Mouse (Mus musculus) gastrocnemius, postnatal 36 days (tissue): Measurements from ENCODE around the gene Plekha6. TPM values are rescaled to one million over a fixed set of nuclear protein-coding genes. Genes with fewer than 3 reads are reported as not detected.

ENCODE experiments used
- DNase-seq, 2 experiments: peaks; one replicate each; pipeline ENCODE4 v3.0.0; 2022
- intact Hi-C: fragments of 180-260 bp; cut with DNase I; formaldehyde crosslinking; loops from one replicate; pipeline ENCODE4 v1.15.1; 2025
- total RNA-seq, 2 experiments: library from RNA; stranded (reverse); gene quantifications; 2 replicates each; pipeline ENCODE4 v1.2.3; 2021

Plekha6 gene
- total RNA-seq, 2 experiments from 2014 or later = 6.7 to 11.5 TPM

DNA sequence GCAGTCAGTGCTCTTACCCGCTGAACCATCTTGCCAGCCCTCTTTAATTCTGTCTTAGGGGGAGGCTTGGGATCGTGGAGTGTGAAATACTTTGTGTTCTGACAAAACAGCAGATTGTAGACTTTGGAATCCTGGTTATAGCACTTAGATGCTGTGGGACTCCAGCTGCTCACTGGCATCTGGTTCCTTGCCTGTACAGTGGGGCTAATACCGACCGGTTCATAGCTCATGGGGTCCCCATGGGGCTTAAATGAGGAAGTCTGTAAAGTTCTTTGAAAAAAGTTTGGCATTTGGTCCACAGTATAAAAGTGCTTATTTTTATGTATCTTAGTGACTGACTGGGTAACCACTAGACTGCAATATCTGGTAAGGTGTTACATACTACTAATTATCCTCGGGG lies 28.2 kb upstream of the Plekha6 start:
- intact Hi-C loops = no loop called here
- no peak for DNase-seq

DNA sequence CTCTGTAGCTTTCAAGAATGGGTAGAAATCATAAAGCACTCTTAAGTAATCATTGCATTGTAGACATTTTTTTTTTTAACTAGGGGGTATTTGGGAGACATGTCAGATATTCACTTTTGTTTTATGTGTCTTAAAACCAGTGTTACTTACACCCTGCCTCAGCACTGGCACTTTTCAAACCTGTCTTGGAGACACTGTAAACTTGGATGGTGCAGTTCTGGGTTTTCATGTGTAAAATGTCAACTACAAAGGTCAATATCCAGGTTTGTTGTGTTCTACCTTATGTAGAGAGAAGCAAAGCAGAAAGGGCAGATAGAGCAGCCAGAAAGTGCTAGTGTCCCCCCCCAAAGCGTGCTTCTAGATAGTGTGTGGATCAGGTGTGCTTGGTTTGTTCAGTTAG lies 25.6 kb upstream of the Plekha6 start:
- intact Hi-C loops = no loop called here
- DNase-seq = no peak

DNA sequence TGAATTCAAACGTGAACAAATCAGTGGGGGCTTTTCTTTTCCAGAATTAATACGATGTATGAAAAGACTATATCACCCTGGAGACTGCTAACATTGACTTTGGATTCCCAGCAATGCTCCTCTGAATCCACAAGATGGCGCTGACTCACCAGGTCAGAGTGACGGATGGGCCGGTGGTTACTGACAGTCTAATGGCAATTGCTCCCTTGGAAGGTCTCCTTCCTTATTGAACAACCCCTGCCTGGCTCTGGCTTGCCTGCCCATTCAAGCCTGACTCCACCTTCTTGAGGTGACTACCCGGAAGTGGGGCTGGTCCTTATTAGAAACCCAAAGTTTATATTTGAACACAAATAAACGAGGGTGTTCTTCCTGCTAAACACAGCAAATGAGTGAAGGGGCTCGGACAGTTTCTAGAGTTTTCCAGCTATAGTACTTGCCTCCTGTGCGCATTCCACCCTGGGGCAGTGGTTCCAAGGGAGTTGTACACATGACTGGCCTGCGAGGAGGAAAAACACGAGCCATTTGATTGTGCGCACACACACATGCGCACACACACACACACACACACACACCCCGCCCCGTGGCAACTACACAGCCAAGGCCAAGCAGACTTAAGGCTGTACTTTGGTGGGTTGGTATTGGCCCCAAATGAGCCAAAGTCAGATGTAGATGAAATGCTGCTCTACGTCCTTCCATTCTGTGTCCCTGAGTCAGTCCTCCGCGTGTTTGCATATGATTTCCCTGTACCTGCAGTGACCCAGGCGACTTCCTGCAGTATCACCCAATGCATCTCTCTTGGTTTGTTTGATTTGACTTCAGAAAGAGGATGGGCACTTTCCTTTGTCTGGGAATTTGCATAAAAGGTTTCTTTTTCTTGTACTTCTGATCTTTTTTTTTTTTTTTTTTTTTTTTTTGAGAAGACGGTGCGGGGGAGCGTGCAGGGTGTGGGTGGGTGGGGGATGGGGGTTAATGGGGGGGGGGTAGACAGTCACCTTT lies 17.7 kb upstream of the Plekha6 start:
- intact Hi-C loops = no loop called here
- no peak for DNase-seq

DNA sequence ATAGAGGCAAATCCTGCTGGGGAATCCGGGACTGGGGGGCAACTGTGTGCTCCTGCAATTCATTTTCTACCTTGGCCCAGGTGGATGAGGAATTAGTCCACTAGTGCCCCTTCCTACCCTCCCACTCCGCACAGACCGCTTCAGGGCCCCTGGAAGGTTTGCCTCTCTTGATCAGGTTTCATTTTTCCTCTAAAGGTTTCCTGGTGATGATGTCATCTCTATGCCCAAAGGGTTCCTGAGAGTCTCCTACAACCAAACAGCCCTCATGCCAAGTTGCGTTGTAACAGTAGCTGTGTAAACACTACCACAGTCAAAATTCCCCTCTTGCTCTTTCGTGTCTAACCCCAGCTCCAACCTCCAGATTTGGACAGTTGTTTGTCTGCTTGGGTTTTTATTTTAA lies 16.7 kb upstream of the Plekha6 start:
- intact Hi-C loops = no loop called here
- DNase-seq = no peak

DNA sequence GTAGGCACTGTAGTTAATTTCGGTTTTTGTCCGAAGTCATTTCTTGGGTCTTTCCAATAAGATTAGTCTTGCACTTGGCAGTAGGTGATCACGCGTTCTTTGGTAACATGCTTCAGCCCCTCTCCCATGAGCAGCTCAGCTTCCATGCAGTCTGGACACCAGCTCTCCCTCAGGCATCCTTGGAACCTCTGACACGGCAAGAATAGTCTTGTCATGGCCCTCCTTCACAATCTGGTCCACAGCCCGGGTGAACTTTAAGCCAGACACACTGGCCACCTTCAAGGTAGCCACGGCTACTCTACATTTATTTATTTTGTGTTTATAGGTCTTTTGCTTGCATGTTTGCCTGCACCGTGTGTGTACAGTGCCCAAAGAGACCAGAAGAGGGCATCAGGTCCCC lies 15.9 kb upstream of the Plekha6 start:
- intact Hi-C loops = no loop called here
- DNase-seq = no peak

DNA sequence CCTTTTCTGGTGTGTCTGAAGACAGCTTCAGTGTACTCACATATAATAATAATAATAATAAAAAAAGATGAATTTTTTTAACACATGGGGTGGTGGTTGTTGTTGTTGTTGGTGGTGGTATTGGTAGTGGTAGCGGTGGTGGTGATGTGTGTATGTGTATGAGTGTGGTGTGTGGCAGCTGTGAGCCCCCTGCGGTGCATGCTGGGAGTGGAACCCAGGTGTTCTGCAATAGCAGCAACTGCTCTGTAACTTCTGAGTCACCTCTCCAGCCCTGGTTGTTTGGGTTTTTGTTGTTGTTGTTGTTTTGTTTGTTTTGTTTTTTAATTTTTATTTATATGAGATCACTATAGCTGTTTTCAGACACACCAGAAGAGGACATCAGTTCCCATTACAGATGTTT lies 13.5 kb upstream of the Plekha6 start:
- intact Hi-C loops = no loop called here
- no peak for DNase-seq

DNA sequence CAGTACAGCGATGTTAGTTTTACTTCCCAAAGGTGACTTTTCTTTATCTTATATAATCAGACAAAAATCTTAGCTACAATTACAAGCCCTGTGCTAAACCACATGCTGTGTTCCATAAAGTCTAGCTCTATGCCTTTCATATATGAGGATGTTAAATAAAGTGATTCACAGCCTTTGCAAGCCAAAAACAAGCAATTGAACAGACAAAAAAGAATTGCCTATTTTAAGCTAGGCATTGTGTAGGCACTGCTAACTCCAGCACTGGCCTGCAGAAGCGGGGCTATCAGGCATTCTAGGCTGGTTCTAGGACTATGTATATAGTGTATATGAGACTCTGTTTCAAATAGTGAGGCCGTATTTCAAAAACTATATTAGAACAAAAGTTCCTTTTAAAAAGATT lies 11.8 kb upstream of the Plekha6 start:
- no peak for DNase-seq
- intact Hi-C loops = no loop called here

DNA sequence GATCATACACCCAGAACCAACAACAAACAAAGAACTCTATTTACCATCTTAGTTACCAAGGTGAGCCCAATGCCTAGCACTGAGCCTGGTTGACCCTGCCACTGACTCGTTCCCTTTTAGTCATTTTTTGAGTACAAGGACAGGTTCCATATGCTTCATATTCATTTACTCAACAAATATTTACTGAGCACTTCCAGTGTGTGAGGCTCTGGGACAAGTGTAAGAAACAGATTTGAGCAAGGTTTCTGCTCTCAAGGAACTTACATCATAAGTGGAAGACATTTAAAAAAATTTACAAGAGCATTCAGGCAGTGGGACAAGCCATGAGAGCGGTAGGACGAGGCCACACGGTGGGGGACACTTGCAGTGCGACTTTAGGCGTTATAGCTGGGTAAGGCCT lies 8.7 kb upstream of the Plekha6 start:
- DNase-seq = no peak
- intact Hi-C loops = no loop called here

DNA sequence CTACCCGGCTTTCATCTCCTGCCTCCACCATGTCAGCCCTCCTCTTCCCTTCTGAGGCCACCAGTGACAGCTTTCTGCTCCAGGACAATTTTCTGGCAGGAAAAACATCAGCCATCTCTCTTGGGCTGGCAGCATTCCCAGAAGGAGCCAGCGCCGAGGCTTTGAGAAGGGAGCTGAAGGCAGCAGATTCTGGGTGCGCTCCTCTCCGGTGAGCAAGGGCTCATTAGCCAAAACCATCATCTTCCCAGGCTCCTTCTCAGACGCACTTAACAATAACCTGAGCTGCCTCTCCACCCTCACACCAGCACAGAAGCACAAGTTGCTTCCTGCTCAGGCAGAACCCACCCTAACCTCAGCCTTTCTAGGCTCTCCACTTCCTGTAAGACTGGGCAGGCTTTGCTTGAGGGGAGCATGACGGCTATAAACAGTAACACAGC lies 4.9 kb upstream of the Plekha6 start:
- intact Hi-C loops = no loop called here
- DNase-seq = no peak

DNA sequence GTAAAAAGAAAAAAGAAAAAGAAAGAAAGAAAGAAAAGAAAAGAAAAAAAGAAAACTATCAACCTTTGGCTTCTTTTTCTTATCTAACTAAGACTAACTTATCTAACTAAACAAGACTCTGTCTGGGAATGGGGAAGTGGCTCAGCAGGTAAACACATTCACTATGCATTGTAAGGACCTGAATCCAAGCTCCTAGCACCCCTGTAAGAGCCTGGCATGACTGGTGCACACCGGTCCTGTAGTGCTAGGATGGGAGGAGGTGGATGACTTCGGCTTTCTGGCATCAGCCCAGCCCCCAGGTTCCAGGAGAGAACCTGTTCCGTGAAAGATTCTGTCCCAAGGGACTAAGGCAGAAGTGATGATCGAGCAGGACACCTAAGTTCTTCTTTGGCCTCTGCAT lies 2.5 kb upstream of the Plekha6 start:
- intact Hi-C loops = no loop called here

DNA sequence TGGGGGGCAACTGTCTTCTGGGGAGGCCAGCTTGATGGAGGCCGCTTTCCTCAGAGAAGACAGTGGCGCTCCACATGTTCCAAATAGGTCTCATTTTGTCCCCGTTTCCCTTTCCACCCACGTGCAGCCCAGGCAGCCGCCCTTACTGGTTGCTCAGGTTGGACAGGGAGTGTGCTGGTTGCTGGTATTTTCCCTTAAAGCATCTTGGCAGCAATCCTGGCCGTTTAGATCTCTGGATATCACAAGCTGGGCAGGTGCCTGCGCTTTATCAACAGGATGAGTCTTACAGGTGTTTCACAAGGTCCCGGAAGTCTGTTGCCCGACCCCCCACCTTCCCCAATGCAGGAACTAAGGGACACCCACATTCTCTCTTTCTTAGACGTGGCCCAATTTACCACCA lies 2.0 kb upstream of the Plekha6 start:
- DNase-seq = no peak
- intact Hi-C loops = no loop called here

More for the DNA sequence above, 2.5 kb upstream of the Plekha6 start:
- no peak for DNase-seq

DNA sequence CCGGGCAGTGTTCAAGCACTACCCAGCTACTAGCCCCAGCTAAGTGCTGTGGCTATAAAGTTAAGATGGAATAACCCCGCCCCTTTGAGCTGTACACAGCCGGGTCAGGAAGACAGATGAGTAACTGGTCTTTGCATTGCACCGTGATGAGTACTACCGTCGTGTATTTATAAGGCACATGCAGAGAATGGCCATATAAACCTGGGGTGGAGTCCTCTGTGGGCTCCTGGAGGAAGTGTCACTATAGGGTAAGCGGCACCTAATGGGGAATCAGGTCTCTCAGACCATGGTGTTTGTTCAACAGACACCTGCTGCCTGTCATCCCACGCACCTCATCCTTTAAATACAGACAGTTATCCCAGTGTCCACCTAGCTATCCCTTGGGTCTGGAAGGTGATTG lies 1.0 kb upstream of the Plekha6 start:
- no peak for DNase-seq
- intact Hi-C loops = no loop called here

DNA sequence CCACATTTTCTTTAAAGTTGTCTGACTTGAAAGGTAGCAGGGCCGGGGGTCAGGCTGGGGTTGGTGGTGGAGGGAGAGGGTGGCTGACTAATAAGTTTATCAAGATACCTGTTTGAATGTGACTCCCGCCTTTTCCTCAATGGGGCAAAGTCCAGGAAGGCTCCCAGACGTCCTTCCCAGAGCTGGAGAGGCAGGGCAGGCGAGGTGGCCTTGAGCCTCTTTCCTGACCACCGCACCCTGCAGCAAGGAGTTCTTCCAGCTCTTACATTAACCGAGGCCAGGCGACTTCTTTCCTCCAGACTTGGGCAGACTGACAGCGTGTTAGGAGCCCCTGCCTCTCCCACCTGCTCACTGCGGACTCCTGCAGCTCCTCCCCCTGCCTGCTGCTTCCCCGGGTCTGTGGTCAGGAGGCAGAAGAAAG lies 591 bp downstream of the Plekha6 start:
- no peak for DNase-seq
- intact Hi-C loops = no loop called here

DNA sequence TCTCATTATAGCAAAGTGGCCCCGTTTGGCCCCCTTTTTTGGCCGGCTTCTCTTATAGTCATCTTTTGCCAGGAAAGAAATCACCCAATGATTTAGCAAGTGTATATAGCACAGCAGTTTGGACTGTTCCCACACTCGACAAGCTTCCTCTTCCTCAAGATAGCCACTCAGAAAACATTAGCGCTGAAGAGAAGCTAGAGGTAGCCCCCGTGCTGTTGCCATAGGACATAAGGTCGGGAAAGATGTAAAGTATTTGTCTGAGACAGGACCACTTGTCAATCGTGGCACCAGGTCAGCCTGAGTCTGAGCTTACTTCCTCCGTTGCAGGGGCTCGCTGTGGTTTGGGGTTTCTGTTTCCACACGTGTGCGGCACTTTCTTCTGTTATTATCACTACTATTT lies 1.1 kb downstream of the Plekha6 start:
- intact Hi-C loops = no loop called here
- no peak for DNase-seq

DNA sequence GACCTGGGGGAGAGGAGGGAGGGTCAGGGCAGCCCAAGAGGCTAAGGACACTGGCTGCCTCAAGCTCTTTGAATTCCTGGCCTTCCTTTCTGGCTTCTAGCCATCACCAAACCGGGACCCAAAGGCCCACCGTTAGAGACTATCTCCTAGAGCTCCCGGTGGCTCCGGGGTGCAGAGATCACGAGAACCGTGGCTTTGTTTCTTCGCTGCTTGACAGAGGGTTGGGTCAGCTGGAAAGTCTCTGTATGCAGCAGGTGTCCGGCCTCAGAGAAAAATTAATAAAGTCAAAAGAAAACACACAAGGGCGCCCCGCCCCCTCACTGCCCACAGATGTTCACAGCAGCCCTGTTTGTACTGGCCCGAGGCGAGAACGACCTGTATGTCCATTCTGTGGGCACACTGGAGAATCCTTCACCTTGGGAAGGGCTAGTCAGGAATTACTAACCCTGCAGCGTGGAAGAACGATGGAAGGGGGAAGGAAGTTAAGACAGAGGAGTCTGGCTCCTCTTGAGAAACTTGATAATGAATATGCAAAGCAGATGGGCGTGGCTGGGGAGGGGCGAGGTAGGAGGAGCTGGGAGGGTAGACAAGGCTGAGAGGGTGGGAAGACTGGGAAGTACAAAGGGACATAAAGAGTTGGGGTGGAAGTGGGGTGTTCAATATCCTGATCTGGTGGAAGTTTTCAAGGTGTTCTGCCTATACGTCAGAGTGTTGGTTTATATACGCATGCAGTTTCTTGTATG lies 4.5 kb downstream of the Plekha6 start:
- intact Hi-C loops = no loop called here
- no peak for DNase-seq

DNA sequence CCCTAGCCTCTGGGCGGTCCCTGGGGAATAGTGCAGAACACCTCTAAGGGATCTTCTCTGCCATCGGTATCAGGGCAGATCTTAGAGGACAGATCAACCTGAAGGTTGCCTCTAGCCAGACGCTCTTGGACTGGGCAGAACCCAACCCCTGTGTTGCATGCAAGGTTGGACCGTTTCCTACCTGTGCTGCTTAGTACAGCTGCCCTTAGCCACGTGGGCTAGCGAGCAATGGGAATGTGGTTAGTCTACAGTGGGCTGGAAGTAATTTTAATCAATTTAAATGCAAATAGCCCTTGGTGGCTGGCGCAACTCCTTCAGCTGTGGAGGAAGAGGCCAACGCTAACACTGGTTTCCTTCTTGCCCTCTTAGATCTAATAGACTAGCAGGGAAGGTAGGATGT lies 6.2 kb downstream of the Plekha6 start:
- intact Hi-C loops = no loop called here
- DNase-seq = no peak

DNA sequence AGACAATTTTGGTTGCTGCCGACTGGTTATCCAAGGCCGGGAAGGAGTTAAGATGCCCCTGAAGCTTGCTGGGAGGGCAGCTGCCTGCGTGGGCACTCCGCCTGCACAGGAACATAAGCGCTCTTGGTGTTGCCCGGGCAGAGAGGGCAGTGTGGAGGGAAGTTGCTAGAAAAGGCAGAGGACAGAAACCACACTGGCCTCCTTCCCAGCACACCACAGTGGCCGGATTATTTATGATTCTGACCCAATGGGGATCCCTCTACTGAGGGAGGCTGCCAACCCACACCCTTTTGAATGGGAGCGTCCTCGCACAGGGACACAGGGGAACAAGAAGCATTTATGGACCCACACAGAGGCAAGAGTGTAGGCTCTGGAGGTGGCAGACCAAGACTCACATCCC lies 7.3 kb downstream of the Plekha6 start:
- intact Hi-C loops = no loop called here
- DNase-seq = no peak

DNA sequence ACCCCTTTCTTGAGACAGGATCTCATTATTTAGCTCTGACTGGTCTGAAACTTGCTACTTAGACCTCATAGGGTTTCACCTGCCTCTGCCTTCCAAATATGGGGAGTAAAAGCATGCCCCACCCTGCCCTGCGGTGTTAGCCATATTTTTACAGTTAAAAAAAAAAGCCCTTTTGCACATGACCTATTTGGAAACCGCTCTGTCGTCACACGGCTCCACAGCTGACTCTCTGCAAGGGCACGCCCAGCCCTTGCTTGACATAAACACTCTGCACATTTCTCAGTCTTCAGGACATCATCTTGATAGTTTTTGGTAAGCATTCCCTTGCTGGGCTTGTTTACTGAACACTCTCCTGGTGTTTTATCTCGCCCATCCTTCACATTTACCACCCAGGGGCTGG lies 11.1 kb downstream of the Plekha6 start:
- DNase-seq = no peak
- intact Hi-C loops = loop anchor here (5.0 kb wide), 1 partner anchor 437 kb away; the partner anchor contains the start of gene Snrpe

DNA sequence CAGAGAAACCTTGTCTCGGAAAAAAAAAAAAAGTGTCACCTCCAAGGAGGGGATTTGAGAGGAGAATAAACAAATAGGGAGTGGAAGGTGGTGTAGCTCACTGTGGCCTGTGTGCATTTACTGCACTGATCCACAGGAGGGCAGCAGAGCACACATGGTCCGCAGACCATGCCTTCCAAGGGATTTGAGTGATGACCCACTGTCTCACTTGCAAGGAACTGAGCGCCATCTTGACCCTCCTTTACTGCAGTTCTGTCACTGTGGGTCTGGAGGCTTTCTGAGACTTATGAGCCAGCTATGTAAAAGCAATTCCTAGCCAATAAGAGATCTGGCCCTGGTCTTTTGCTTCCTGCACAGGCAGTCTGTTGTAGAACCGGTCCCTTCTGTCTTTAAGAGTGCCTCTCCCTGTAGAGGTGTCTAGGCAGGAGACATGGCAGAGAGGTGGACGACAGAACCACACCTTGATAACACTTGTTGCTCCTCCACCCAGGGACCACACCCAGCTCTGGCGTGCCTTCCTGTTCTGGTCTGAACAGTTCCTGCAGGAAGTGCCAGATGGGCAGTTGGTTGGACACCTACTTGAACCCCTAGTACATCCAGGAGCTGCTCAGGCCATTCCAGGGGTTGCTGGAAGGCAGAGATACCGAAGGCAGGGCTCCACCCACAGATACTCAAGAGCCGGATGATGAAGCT lies 13.6 kb downstream of the Plekha6 start:
- DNase-seq = peak in 1 of 2 experiments; percentile 41
- intact Hi-C loops = loop anchor here (1.0 to 5.0 kb wide), 3 partner anchors 130 to 435 kb away; partner anchors contain the start of gene Snrpe

DNA sequence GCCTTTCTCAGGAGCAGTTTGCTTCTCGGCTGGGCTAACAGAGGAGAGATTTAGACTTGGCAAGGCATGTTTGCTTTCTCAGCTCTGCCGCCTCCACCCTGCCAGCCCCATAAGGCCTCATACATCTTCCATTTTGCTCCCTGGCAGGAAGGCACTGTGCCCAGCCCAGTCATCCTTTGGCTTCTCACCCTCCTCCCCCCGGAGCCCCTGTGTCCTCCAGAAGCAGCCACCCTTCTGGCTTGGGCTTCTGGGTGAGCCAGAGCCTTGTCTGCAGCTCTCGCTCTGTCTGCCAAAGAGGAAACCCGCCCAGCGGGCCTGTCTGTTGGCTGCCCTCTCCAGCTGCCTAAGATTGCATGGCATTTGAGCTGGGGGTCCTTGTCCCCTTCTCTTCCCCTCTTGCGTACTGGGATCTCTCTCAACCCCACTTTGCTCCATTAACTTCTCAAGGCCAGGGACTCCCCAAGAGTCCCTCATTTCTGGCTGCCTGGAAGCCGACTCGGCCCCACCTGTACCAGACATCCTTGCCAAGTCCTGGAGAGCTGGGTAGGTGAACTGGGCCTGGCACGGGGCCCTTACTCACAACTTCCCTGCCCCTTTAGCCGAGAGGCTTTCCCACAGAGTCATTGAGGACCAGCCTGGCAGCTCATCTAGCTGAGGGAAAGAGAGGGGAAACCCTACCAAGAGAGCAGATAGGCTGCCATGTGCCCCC lies 14.9 kb downstream of the Plekha6 start:
- DNase-seq = no peak
- intact Hi-C loops = loop anchor here (5.0 kb wide), 1 partner anchor 433 kb away; the partner anchor contains the start of gene Snrpe
